Mouse (Mus musculus): ENCODE results near the gene Inpp5a.

GRCm38 (mm10) chr7:139447381-139447780, 58.5 kb downstream of the Inpp5a start:
- no peak for TF ChIP-seq CTCF (IDR thresholded peaks at IDR 0.05; ENCODE audit: low read depth)
- no peak for TF ChIP-seq EP300 (optimal IDR thresholded peaks at IDR 0.05)
